Mouse (Mus musculus) liver, embryonic 14.5 days (tissue): ENCODE data around the gene Onecut1.

Source experiments
- CTCF ChIP-seq: IDR thresholded peaks from 2 replicates; pipeline ENCODE4 v1.5.1; 2016; ENCODE audit warnings: antibody characterized with exemption, low read depth, control low read depth
- EP300 ChIP-seq: IDR thresholded peaks from 2 replicates; pipeline ENCODE4 v1.6.1; 2016; ENCODE audit warnings: antibody characterized with exemption, low read depth

DNA sequence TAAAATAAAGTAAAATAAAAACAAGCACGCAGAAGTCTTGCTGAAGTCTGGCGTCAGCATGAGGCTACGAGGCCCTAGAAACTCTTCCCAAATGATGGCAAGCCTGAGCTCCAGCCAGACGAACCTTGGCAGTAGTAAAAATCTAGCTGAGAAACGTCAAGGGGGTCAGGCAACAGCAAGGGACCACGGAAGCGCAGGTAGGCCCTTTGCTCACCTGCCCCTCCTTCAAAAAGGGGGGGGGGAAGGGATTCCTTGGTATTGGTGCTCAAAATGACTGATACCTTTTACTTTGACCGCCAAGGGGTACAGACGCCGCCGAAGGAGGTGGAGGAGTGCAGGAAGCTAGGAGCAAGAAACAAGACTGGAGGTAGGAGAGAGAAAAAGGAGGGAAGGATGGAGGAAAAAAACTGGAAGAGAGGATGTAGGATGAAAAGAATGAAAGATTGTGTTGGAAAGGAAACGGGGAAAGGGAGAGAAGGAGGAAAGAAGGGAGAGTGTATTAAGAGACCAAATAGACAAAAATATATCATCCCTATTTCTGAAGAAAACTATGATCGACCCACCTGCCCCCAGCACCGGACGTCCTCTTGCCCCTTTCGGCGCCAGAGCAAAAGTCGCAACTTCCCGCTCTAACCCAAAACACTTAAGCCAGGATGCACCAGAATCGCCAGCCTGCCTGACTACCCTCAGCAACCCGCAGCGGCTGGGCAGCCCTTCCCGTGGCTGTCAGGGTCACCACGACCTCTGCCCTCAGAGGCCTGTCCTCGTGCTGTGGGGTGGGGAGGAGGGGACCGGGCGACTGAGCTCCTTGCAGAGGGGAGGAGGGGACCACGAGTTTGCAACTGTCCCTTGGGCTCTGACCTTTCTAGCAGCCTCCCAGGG lies 8.3 kb upstream of the Onecut1 start:
- TF ChIP-seq CTCF (no peak), EP300 (no peak)
